Mouse (Mus musculus): Measurements from ENCODE around the gene Aamdc. TPM values are rescaled to one million over a fixed set of nuclear protein-coding genes. Genes with fewer than 3 reads are reported as not detected.

Aamdc gene
- 60.2 TPM for polyA plus RNA-seq (2014; fragmentation: Illumina TruSeq; extraction: RNeasy Lipid Tissue Mini Kit (QIAGEN cat#74804); ENCODE audit: low replicate concordance)

GRCm38 (mm10) chr7:97579067-97579975 is at the start of gene Aamdc, which contains the start of gene Rsf1:
Aamdc (minus strand) TSS chr7:97579497.
Rsf1 (plus strand) TSS chr7:97579889.

Other genes starting within 250 kb of the Aamdc start
- 0.63 TPM for gene Usp35, start 247.5 kb downstream of the Aamdc start, polyA plus RNA-seq (2014; fragmentation: Illumina TruSeq; extraction: RNeasy Lipid Tissue Mini Kit (QIAGEN cat#74804); ENCODE audit: low replicate concordance)
- gene Kctd21, start 247.2 kb downstream of the Aamdc start, polyA plus RNA-seq (2014; fragmentation: Illumina TruSeq; extraction: RNeasy Lipid Tissue Mini Kit (QIAGEN cat#74804); ENCODE audit: low replicate concordance) = 4.9 TPM
- 15.3 TPM for gene Alg8, start 207.9 kb downstream of the Aamdc start, polyA plus RNA-seq (2014; fragmentation: Illumina TruSeq; extraction: RNeasy Lipid Tissue Mini Kit (QIAGEN cat#74804); ENCODE audit: low replicate concordance)
- 266 TPM for gene Ndufc2, start 179.5 kb downstream of the Aamdc start, polyA plus RNA-seq (2014; fragmentation: Illumina TruSeq; extraction: RNeasy Lipid Tissue Mini Kit (QIAGEN cat#74804); ENCODE audit: low replicate concordance)
- 3.5 TPM for gene Thrsp, start 161.8 kb downstream of the Aamdc start, polyA plus RNA-seq (2014; fragmentation: Illumina TruSeq; extraction: RNeasy Lipid Tissue Mini Kit (QIAGEN cat#74804); ENCODE audit: low replicate concordance)
- gene Kctd14, start 128.2 kb downstream of the Aamdc start, polyA plus RNA-seq (2014; fragmentation: Illumina TruSeq; extraction: RNeasy Lipid Tissue Mini Kit (QIAGEN cat#74804); ENCODE audit: low replicate concordance) = 31.8 TPM
- 42.1 TPM for gene Ints4, start 98.5 kb downstream of the Aamdc start, polyA plus RNA-seq (2014; fragmentation: Illumina TruSeq; extraction: RNeasy Lipid Tissue Mini Kit (QIAGEN cat#74804); ENCODE audit: low replicate concordance)
- 17.9 TPM for gene Rsf1, start 392 bp upstream of the Aamdc start, polyA plus RNA-seq (2014; fragmentation: Illumina TruSeq; extraction: RNeasy Lipid Tissue Mini Kit (QIAGEN cat#74804); ENCODE audit: low replicate concordance)
- 58.5 TPM for gene Clns1a, start 117.1 kb upstream of the Aamdc start, polyA plus RNA-seq (2014; fragmentation: Illumina TruSeq; extraction: RNeasy Lipid Tissue Mini Kit (QIAGEN cat#74804); ENCODE audit: low replicate concordance)
- 150 TPM for gene Aqp11, start 158.8 kb upstream of the Aamdc start, polyA plus RNA-seq (2014; fragmentation: Illumina TruSeq; extraction: RNeasy Lipid Tissue Mini Kit (QIAGEN cat#74804); ENCODE audit: low replicate concordance)
- gene Pak1, start 209.0 kb upstream of the Aamdc start, polyA plus RNA-seq (2014; fragmentation: Illumina TruSeq; extraction: RNeasy Lipid Tissue Mini Kit (QIAGEN cat#74804); ENCODE audit: low replicate concordance) = 95.5 TPM

Data from small intestine, adult 10 weeks (tissue).